Mouse (Mus musculus) embryo, embryonic 10.5 days (tissue): Measurements from ENCODE around the gene Col1a2.
A peak's percentile ranks its signal among the peaks of the same experiment; 100 is the strongest.

ENCODE experiments used
- DNase-seq: peaks from one replicate; pipeline ENCODE4 v3.0.0-alpha.2; 2015; ENCODE audit warnings: low spot score

Gene Col1a2

DNA sequence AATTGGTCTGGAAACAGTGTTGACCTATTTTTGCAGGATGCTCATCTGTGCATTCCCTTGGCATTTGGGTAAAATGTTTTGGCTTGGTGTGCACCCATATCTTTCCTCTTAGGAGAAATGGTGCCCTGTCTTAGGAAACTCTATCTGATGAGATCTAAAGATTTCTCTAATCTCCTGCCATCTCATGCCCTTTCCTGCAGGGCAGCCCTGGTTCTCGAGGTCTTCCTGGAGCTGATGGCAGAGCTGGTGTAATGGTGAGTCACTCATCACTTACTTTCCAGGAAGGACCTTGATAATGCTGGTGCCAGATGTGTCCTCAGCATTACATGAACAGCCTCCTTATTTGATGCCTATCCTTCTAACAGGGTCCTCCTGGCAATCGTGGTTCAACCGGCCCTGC lies 16.4 kb downstream of the Col1a2 start:
- no peak for DNase-seq

DNA sequence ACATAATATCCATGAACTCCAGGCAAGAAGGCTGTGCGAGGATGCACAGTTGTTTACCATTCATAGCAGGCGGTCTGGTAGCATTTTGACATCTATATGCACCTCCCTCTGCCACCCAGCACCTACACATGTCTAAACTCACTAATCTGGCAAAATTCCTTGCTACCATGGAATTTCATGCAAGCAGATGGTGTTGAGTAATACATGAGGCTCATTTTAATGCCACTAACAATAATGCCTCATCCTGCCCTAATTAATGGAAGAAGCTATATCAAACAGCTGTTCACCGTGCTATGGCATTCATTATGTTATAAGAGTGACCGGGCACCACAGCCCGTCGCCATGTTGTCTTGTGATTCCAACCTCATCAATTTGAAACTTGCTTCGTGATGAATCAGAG lies 23.8 kb downstream of the Col1a2 start:
- no peak for DNase-seq

- no peak for DNase-seq
Measured at GRCm38 (mm10) chr6:4530986-4531385, 26.4 kb downstream of the Col1a2 start.

DNA sequence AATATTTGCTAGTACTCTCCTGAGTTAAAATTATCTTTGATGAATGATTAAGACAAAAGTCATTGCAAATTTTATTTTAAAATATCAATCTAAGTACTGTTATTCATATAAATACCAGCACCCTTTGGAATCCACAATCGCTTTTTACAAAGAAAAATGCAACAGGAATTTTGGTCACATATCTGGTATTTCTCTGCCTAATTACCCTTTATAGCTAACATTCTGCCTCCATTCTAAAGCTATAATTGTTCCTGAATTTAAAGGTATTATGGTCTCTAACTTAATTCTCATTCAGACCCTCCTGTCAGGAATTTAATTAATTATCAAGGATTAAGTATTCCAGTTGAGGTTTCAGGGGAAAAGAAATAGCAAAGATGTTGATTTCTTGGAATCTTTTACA lies 28.3 kb downstream of the Col1a2 start:
- DNase-seq = no peak

GRCm38 (mm10) chr6:4534462-4535079 lies 30.0 kb downstream of the Col1a2 start:
- DNase-seq = no peak

GRCm38 (mm10) chr6:4541926-4542715 lies 37.5 kb downstream of the Col1a2 start:
- DNase-seq = no peak

- DNase-seq = peak; percentile 66
Measured at GRCm38 (mm10) chr6:4544554-4544953, 39.9 kb downstream of the Col1a2 start.

GRCm38 (mm10) chr6:4545727-4546126 lies 41.1 kb downstream of the Col1a2 start:
- peak; percentile 85 for DNase-seq

- no peak for DNase-seq
Measured at GRCm38 (mm10) chr6:4548894-4549293, 44.3 kb downstream of the Col1a2 start.

- no peak for DNase-seq
Measured at GRCm38 (mm10) chr6:4549846-4550548, 45.4 kb downstream of the Col1a2 start.

DNA sequence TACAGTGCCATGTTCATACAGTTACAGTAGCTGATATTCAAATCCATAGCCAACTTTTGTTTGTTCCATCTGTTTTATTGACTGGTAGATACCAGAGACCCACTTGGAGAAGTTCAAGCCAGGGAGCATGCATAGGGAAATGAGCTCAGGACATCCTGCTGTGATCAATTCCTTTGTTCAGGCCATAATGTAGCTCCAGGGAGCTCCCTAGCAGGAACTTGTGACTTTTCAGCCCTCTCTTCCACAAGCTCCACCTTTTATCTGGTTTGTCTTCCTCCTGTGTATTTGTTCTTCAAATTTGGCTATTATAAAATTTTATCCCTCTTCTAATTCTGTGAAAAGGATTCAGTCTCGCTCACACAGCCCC lies 45.9 kb downstream of the Col1a2 start:
- DNase-seq = no peak

- DNase-seq = no peak
Measured at GRCm38 (mm10) chr6:4555366-4555765, 50.8 kb downstream of the Col1a2 start.

- peak; percentile 63 for DNase-seq
Measured at GRCm38 (mm10) chr6:4557086-4557485, 52.5 kb downstream of the Col1a2 start.

DNA sequence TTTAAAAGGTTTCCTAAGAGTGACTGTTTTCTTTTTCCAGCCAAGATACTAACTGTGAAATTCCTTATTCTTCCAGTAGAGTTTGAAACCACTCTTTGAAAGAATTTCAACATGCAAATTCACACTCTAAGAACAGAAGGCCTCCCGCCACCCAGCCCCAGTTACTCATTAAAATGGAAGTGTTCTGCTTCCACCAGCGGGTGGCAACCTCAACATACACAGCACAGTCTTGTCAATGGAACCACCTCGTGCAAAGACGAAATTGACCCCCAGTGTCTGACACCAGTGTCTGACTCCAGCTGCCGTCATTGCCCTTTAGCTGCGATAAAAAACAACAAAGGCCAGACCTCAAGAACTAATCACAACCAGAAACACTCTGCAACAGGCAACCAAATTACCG lies 53.1 kb downstream of the Col1a2 start:
- DNase-seq = peak; percentile 89

DNA sequence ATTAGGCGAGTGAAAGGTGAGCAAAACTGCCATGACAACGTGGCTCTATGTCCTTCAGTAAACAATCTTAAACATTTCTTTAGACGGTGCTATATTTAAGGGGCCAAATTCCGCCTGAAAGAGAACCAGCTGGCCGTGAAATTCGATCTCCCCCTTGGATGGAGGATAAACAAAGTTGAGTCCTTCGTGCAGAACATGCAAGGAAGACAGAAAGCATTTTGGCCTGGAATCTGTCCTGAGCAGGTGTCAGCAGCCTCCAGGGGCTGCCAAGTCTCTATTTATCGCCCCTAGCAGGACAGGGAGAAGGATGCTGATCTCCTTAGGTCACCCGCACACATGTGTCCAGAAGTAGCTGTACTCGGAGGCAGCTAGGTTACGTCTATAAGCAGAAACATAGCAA lies 56.5 kb downstream of the Col1a2 start:
- DNase-seq = peak; percentile 80

GRCm38 (mm10) chr6:4561621-4562020 lies 57.0 kb downstream of the Col1a2 start:
- DNase-seq = no peak

- DNase-seq = no peak
Measured at GRCm38 (mm10) chr6:4562401-4562800, 57.8 kb downstream of the Col1a2 start.

- DNase-seq = no peak
Measured at GRCm38 (mm10) chr6:4563477-4563876, 58.9 kb downstream of the Col1a2 start.

DNA sequence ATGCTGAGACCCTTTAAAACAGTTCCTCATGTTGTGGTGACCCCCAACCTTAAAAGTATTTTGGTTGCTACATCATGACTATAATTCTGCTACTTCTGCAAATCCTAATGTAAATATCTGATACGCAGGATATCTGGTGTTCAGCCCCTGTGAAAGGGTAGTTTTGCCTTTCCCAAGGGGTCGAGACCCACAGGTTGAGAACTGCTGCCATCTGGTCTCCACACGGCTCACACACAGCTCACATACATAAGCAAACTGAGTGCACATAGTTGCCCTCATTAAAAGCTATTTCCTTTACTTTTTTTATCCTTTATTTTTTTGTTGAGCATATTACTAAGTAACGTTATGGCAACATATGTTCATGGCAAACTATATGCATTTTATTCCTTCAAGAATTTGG lies 65.8 kb downstream of the Col1a2 start:
- DNase-seq = no peak

DNA sequence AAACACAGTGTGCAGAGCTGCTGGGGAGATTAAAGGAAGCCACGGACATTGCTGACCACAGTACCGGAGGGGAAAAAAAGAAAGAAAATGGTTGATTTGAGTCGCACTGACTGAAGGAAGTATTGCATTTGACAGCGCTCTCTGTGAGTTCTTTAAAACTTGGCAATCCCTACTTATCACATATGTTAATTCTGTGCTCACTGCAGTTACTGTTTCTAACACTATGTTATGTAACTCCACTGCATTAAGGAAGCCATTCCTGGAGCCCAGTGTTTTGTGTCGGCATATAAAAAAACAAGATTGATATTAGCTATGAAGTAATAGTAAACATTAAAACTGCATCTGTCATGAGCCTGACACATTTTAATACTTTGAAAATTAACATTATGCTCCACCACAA lies 73.1 kb downstream of the Col1a2 start:
- DNase-seq = no peak

GRCm38 (mm10) chr6:4578343-4578742 lies 73.7 kb downstream of the Col1a2 start:
- DNase-seq = no peak

GRCm38 (mm10) chr6:4579620-4580019 lies 75.0 kb downstream of the Col1a2 start:
- DNase-seq = no peak

DNA sequence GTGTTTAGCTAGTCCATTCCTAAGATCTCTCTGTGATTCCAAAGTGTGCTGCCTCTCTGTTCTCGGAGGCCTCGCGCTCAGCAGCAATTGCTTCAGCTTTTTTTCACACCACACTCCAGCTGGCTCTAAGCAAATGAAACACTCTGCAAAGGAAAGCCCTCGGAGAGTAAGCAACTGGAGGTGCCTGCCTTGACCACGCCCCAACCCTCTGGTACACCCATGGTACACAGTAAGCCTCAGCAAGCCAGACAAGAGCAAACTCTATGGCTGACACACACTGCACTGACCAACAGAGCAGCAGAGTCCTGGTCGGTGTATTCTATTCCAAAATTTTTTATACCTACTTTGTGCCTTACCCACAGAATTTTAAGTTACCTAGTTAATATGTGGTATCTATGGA lies 78.9 kb downstream of the Col1a2 start:
- no peak for DNase-seq
